Mouse (Mus musculus) CH12.LX (cell line): ENCODE results near the gene Tm7sf3. TPM values are rescaled to one million over a fixed set of nuclear protein-coding genes. Genes with fewer than 3 reads are reported as not detected.

ENCODE experiments used
- DNase-seq: peaks from one replicate; pipeline ENCODE4 v3.0.0-alpha.2; 2013; ENCODE audit errors: extremely low read depth
- H3K27ac ChIP-seq: 2 replicates; pipeline ENCODE4 v1.5.1; 2012; ENCODE audit warnings: low read depth, mild to moderate bottlenecking, control low read depth, moderate library complexity; ENCODE audit not compliant: insufficient read depth
- H3K27me3 ChIP-seq: replicated peaks from 2 replicates; pipeline ENCODE3; 2012; ENCODE audit warnings: inconsistent platforms
- H3K36me3 ChIP-seq, 2 experiments: replicated peaks in 1 of 2; 2 replicates each; pipeline versions ENCODE3 to v1.6.1; 2012; ENCODE audit warnings: inconsistent platforms in 1 of 2, low read length in 1 of 2, mild to moderate bottlenecking in 1 of 2, mixed read lengths in 1 of 2, moderate library complexity in 1 of 2; ENCODE audit not compliant: control insufficient read depth in 1 of 2, insufficient read depth in 1 of 2
- H3K4me1 ChIP-seq, 2 experiments: 2 replicates each; pipeline ENCODE4 v1.6.1; 2012; ENCODE audit warnings: inconsistent platforms in 1 of 2, moderate library complexity in 1 of 2; ENCODE audit not compliant: insufficient read depth in 2 of 2, control insufficient read depth in 1 of 2
- H3K4me2 ChIP-seq: 2 replicates; pipeline ENCODE4 v1.6.1; 2012; ENCODE audit warnings: low read depth, mild to moderate bottlenecking, control low read depth; ENCODE audit not compliant: poor library complexity, insufficient read depth, severe bottlenecking
- H3K4me3 ChIP-seq, 3 experiments: fragments of 150-350 bp in 1 of 3; sonication (generic) in 1 of 3; replicated peaks in 1 of 3; 2 replicates each; pipeline versions ENCODE3 to v1.5.1; 2011 to 2012; ENCODE audit warnings: low read depth in 2 of 3, low read length in 2 of 3, mild to moderate bottlenecking in 2 of 3, moderate library complexity in 2 of 3, control low read depth in 1 of 3, improper control_type of control experiment in 1 of 3, inconsistent platforms in 1 of 3, mixed read lengths in 1 of 3; ENCODE audit not compliant: poor library complexity in 1 of 3
- H3K79me2 ChIP-seq: replicated peaks from 2 replicates; pipeline ENCODE4 v1.6.1; 2012; ENCODE audit warnings: mild to moderate bottlenecking, moderate library complexity; ENCODE audit not compliant: control insufficient read depth, poor library complexity, insufficient read depth, severe bottlenecking; ENCODE audit errors: extremely low read depth
- H3K9ac ChIP-seq: 2 replicates; pipeline ENCODE4 v1.6.1; 2012; ENCODE audit warnings: low read depth, mild to moderate bottlenecking, control low read depth, moderate library complexity; ENCODE audit not compliant: insufficient read depth
- H3K9me3 ChIP-seq: replicated peaks from 2 replicates; pipeline ENCODE3; 2012; ENCODE audit warnings: low read length, inconsistent platforms, mixed read lengths
- BHLHE40 ChIP-seq: IDR thresholded peaks from 2 replicates; pipeline ENCODE4 v1.6.1; 2011; ENCODE audit warnings: mild to moderate bottlenecking, low read depth, low read length, improper control_type of control experiment
- CHD2 ChIP-seq: IDR thresholded peaks from 2 replicates; pipeline ENCODE4 v1.6.1; 2011; ENCODE audit warnings: low read length, improper control_type of control experiment
- CTCF ChIP-seq, 2 experiments: IDR thresholded peaks in 1 of 2; conservative IDR thresholded peaks in 1 of 2; 2 replicates each; pipeline ENCODE4 v1.5.1; 2011 to 2012; ENCODE audit warnings: low read depth in 2 of 2, low read length in 2 of 2, improper control_type of control experiment in 1 of 2, inconsistent platforms in 1 of 2, mild to moderate bottlenecking in 1 of 2, moderate library complexity in 1 of 2
- E2F4 ChIP-seq: IDR thresholded peaks from 2 replicates; pipeline ENCODE4 v1.6.1; 2011; ENCODE audit warnings: low read depth, low read length, improper control_type of control experiment; ENCODE audit not compliant: insufficient replicate concordance
- ELF1 ChIP-seq: IDR thresholded peaks from 2 replicates; pipeline ENCODE4 v1.6.1; 2014; ENCODE audit warnings: low read depth, mild to moderate bottlenecking, inconsistent platforms, low read length, improper control_type of control experiment
- EP300 ChIP-seq: IDR thresholded peaks from 2 replicates; pipeline ENCODE4 v1.6.1; 2011; ENCODE audit warnings: low read length, improper control_type of control experiment
- ETS1 ChIP-seq: conservative IDR thresholded peaks from 2 replicates; pipeline ENCODE4 v1.6.1; 2012; ENCODE audit warnings: low read depth, mild to moderate bottlenecking, inconsistent platforms, low read length, improper control_type of control experiment, moderate library complexity
- GABPA ChIP-seq: IDR thresholded peaks from 2 replicates; pipeline ENCODE4 v1.6.1; 2012; ENCODE audit warnings: low read depth, low read length, improper control_type of control experiment, inconsistent platforms; ENCODE audit not compliant: insufficient replicate concordance
- HCFC1 ChIP-seq: IDR thresholded peaks from 2 replicates; pipeline ENCODE4 v1.6.1; 2012; ENCODE audit warnings: low read depth, mild to moderate bottlenecking, inconsistent platforms, low read length, improper control_type of control experiment
- IRF4 ChIP-seq: IDR thresholded peaks from 2 replicates; pipeline ENCODE4 v1.6.1; 2014; ENCODE audit warnings: low read depth, mild to moderate bottlenecking, inconsistent platforms, low read length, improper control_type of control experiment
- KAT2A ChIP-seq: IDR thresholded peaks from 2 replicates; pipeline ENCODE4 v1.6.1; 2012; ENCODE audit warnings: low read length, improper control_type of control experiment, inconsistent platforms; ENCODE audit not compliant: insufficient replicate concordance
- MAFK ChIP-seq: IDR thresholded peaks from 2 replicates; pipeline ENCODE4 v1.6.1; 2011; ENCODE audit warnings: low read length, improper control_type of control experiment; ENCODE audit not compliant: insufficient replicate concordance
- MAX ChIP-seq: IDR thresholded peaks from 2 replicates; pipeline ENCODE4 v1.6.1; 2011; ENCODE audit warnings: low read length, improper control_type of control experiment
- MAZ ChIP-seq: IDR thresholded peaks from 2 replicates; pipeline ENCODE4 v1.6.1; 2012; ENCODE audit warnings: low read depth, mild to moderate bottlenecking, inconsistent platforms, low read length, improper control_type of control experiment, moderate library complexity
- MYC ChIP-seq: IDR thresholded peaks from 2 replicates; pipeline ENCODE4 v1.6.1; 2011; ENCODE audit warnings: low read depth, mild to moderate bottlenecking, improper control_type of control experiment, low read length
- NELFE ChIP-seq: IDR thresholded peaks from 2 replicates; pipeline ENCODE4 v1.6.1; 2011; ENCODE audit warnings: low read depth, low read length, improper control_type of control experiment
- PAX5 ChIP-seq: IDR thresholded peaks from 2 replicates; pipeline ENCODE4 v1.6.1; 2012; ENCODE audit warnings: low read length, inconsistent platforms, mixed read lengths
- POLR2A ChIP-seq: IDR thresholded peaks from 2 replicates; pipeline ENCODE4 v1.6.1; 2011; ENCODE audit warnings: low read depth, mild to moderate bottlenecking, improper control_type of control experiment, low read length
- RAD21 ChIP-seq: IDR thresholded peaks from 2 replicates; pipeline ENCODE4 v1.6.1; 2011; ENCODE audit warnings: low read depth, mild to moderate bottlenecking, low read length, improper control_type of control experiment, moderate library complexity
- SIN3A ChIP-seq: IDR thresholded peaks from 2 replicates; pipeline ENCODE4 v1.6.1; 2012; ENCODE audit warnings: low read length, improper control_type of control experiment, inconsistent platforms
- SMC3 ChIP-seq: IDR thresholded peaks from 2 replicates; pipeline ENCODE4 v1.6.1; 2011; ENCODE audit warnings: low read depth, low read length, improper control_type of control experiment
- UBTF ChIP-seq: IDR thresholded peaks from 2 replicates; pipeline ENCODE4 v1.6.1; 2012; ENCODE audit warnings: low read depth, mild to moderate bottlenecking, inconsistent platforms, low read length, improper control_type of control experiment, moderate library complexity
- USF1 ChIP-seq: IDR thresholded peaks from 2 replicates; pipeline ENCODE4 v1.6.1; 2014; ENCODE audit warnings: low read depth, mild to moderate bottlenecking, inconsistent platforms, low read length, improper control_type of control experiment
- ZC3H11A ChIP-seq: IDR thresholded peaks from 2 replicates; pipeline ENCODE4 v1.6.1; 2012; ENCODE audit warnings: low read depth, mild to moderate bottlenecking, inconsistent platforms, low read length, improper control_type of control experiment
- ZKSCAN1 ChIP-seq: IDR thresholded peaks from 2 replicates; pipeline ENCODE4 v1.6.1; 2012; ENCODE audit warnings: low read depth, inconsistent platforms, low read length, improper control_type of control experiment, borderline replicate concordance
- ZMIZ1 ChIP-seq: IDR thresholded peaks from 2 replicates; pipeline ENCODE4 v1.6.1; 2012; ENCODE audit warnings: low read depth, mild to moderate bottlenecking, inconsistent platforms, low read length, improper control_type of control experiment
- ZNF384 ChIP-seq: IDR thresholded peaks from 2 replicates; pipeline ENCODE4 v1.6.1; 2012; ENCODE audit warnings: low read depth, low read length, improper control_type of control experiment, inconsistent platforms
- dilution Hi-C: fragments of 300-500 bp; cut with MboI; formaldehyde crosslinking; loops from 2 replicates; pipeline ENCODE4 v1.14.3; 2020; ENCODE audit warnings: low sequenced_read_pairs; ENCODE audit not compliant: extremely low pct_unique_long_range_greater_than_20kb, extremely low pct_ligation_motif_present
- in situ Hi-C: fragments of 300-500 bp; cut with MboI; formaldehyde crosslinking; loops from 3 replicates; pipeline ENCODE4 v1.14.3; 2019; ENCODE audit warnings: low sequenced_read_pairs, low pct_ligation_motif_present, low pct_unique_long_range_greater_than_20kb, mixed read lengths
- polyA plus RNA-seq: library from polyadenylated mRNA; unstranded; fragments of >175 nt; gene quantifications from 2 replicates; pipeline ENCODE4 v1.2.1, GENCODE M21; 2012; ENCODE audit warnings: low read depth; ENCODE audit not compliant: insufficient read length
- total RNA-seq, 2 experiments: library from RNA; depleted of rRNA; stranded (reverse); fragments of 300-350 nt in 1 of 2; fragments of >200 nt in 1 of 2; gene quantifications; 2 replicates each; pipeline ENCODE4 v1.2.3; 2012 to 2014

The Tm7sf3 gene
- total and polyA plus RNA-seq, 3 experiments = 11.4 to 23.9 (median 13.4) TPM

DNA sequence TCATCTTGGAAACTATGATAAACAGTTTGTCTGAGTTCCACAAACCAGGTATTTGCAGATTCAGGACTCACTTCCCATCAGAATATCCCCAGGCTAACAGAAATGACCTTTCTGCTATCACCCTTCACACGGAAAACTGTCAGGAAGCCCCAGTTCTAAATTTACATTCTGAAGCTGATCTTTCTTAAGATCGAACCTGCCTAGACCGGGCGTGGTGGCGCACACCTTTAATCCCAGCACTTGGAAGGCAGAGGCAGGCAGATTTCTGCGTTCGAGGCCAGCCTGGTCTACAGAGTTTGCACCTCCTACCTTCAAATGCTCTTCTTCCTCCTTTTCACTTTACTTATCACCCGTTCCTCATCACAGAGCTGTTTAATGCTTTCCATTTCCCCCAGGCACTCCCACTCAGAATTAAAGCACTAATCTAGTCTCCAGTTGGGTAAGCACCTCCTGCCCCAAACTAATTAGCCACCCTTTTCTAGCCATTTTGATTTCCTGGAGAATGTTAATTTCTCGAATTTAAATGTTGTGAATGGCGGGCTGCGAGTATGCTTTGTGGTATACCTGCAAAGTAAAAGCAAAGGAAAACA is 908 bp downstream of the Tm7sf3 start:
- no peaks in the 10 kb centered on the region for H3K9me3 ChIP-seq
- TF ChIP-seq ETS1 = no peak
- TF ChIP-seq BHLHE40 = no peak
- TF ChIP-seq IRF4 = no peak
- TF ChIP-seq RAD21 = no peak
- TF ChIP-seq MAZ = no peak
- no peak for TF ChIP-seq ZMIZ1
- no peak for TF ChIP-seq KAT2A
- TF ChIP-seq EP300 = no peak
- TF ChIP-seq UBTF = no peak
- no peak for TF ChIP-seq ZC3H11A
- no peak for TF ChIP-seq CHD2
- TF ChIP-seq SIN3A = no peak
- no peak for TF ChIP-seq MAX
- TF ChIP-seq ZKSCAN1 = no peak
- TF ChIP-seq MAFK = no peak
- TF ChIP-seq POLR2A = no peak
- no peak for TF ChIP-seq E2F4
- no peak for TF ChIP-seq PAX5
- no peak for TF ChIP-seq GABPA
- H3K4me1 ChIP-seq = peaks cover 5 to 38% of the 10 kb centered on the region in 2 experiments
- peak overlapping the region; percentile 54 for H3K9ac ChIP-seq
- dilution Hi-C loops (no loop called here), in situ Hi-C loops (loop anchor here (10.0 kb wide), 1 partner anchor 237 kb away; no protein-coding TSS in a partner anchor)
- H3K4me3 ChIP-seq = peak overlapping the region; percentile 57 to 91 (median 59)
- no peak for DNase-seq
- H3K36me3 ChIP-seq = no peaks in the 10 kb centered on the region
- peak overlapping the region; percentile 57 for H3K4me2 ChIP-seq
- H3K27me3 ChIP-seq = no peaks in the 10 kb centered on the region
- H3K27ac ChIP-seq = no peak overlapping the region
- H3K79me2 ChIP-seq = peaks cover 9% of the 10 kb centered on the region

DNA sequence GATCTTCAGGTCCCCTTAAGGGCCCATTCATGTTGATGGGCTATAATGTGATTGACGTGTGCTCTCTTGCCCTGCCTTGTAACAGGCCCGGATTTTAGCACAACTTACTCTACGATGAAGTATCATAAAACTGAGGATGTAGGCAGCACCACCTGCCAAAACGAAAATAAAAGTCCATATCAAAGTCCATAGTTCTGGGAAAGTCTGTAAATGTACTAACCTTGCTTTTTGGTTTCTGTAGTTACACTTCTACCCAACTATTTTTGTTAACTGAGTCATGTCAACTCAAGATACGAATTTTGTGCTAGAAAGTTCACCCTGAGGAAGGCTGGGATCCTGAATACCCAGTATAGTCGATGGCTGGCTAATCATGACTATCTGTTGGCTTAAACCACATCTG is 1.6 kb downstream of the Tm7sf3 start:
- Histone ChIP-seq H3K4me3 (no peak overlapping the region), H3K4me1 (peaks cover 5 to 38% of the 10 kb centered on the region in 2 experiments), H3K27ac (no peak overlapping the region), H3K36me3 (no peaks in the 10 kb centered on the region), H3K27me3 (no peaks in the 10 kb centered on the region), H3K9ac (no peak overlapping the region), H3K79me2 (peaks cover 8% of the 10 kb centered on the region), H3K4me2 (no peak overlapping the region), H3K9me3 (no peaks in the 10 kb centered on the region)
- dilution Hi-C loops = no loop called here
- TF ChIP-seq IRF4 (no peak), USF1 (no peak), CTCF (conservative IDR thresholded peaks at IDR 0.05 in 1 of 2, IDR thresholded peaks at IDR 0.05 in 1 of 2; ENCODE audit: low read depth in 2 of 2, low read length in 2 of 2) (no peak), RAD21 (no peak), CHD2 (no peak), SMC3 (no peak), BHLHE40 (no peak), PAX5 (no peak), ZMIZ1 (no peak), EP300 (no peak), NELFE (no peak), ELF1 (no peak), SIN3A (no peak), HCFC1 (no peak), ZNF384 (no peak), E2F4 (no peak), MYC (no peak)
- no peak for DNase-seq
- in situ Hi-C loops = loop anchor here (10.0 kb wide), 1 partner anchor 236 kb away; no protein-coding TSS in a partner anchor
